Mouse (Mus musculus): ENCODE data around the gene Hfe. TPM values are rescaled to one million over a fixed set of nuclear protein-coding genes. Genes with fewer than 3 reads are reported as not detected.
"Not testable (repeated sequence)": the region's sequence is repeated elsewhere in the genome, so short reads cannot be mapped to it uniquely, and the experiment has no call there.

Hfe gene
- polyA plus RNA-seq, 1 experiment: not detected

DNA sequence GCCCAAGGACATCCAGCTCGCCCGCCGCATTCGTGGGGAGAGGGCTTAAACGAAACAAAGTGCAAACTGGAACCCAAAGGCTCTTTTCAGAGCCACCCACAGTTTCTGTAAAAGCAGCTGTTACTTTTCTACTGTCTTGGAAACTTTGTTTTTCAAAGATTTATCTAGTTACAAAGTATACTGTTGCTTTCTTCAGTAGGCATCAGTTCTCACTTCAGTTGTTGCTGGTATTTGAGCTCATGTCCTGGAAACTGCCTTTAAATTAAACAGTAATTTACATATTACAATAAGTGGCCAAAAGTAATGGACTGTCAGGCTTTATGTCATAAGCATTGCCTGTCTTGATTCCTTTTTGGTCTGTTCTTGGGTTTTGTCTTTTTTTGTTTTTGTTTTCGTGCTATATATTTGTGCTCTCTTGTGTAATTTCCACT, 42.1 kb upstream of the Hfe start:
- Histone ChIP-seq H3K27ac (ENCODE audit: insufficient read depth, low read depth, low read length) (no peak overlapping the region), H3K4me3 (ENCODE audit: insufficient read depth, low read depth, low read length) (no peak overlapping the region), H3K4me1 (ENCODE audit: control insufficient read depth, insufficient read depth, low read length) (peaks cover 5% of the 10 kb centered on the region; the same call in 1 of the 2 replicates)
- TF ChIP-seq CTCF (IDR thresholded peaks at IDR 0.05; ENCODE audit: insufficient read depth, low read depth, low read length) (no peak), POLR2A (IDR thresholded peaks at IDR 0.05; ENCODE audit: insufficient read depth, low read depth, low read length) (no peak)
- 14% methylated on average over 6 of the region's 6 CpGs for WGBS

DNA sequence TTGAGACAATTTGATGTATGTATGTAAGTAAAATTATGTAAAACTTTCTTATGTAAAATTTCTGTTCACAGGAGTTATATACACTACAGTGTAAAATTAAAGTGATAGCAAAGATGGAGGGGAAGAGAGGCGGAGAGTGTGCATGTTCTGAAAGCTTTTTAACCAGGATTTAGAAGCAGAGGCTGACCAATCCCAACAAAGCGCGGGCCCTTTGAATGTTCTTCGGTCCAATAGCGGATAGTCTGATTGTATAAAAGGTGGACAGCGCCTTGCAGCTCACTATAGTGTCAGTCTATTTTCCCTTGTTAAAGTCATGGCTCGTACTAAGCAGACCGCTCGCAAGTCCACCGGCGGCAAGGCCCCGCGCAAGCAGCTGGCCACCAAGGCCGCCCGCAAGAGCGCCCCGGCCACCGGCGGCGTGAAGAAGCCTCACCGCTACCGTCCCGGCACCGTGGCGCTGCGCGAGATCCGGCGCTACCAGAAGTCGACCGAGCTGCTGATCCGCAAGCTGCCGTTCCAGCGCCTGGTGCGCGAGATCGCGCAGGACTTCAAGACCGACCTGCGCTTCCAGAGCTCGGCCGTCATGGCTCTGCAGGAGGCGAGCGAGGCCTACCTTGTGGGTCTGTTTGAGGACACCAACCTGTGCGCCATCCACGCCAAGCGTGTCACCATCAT, 41.5 kb upstream of the Hfe start, which contains the start of gene Hist1h3b:
TSS of gene Hist1h3b (plus strand) at position 201 of the 675 bp plus-strand sequence.
- H3K27ac ChIP-seq (ENCODE audit: insufficient read depth, low read depth, low read length): peak within 1 kb of the TSS; percentile 94
- WGBS: 2% methylated on average over 19 of the region's 47 CpGs
- H3K4me1 ChIP-seq (ENCODE audit: control insufficient read depth, insufficient read depth, low read length): not testable (repeated sequence)
- peak within 1 kb of the TSS; percentile 73 for H3K4me3 ChIP-seq (ENCODE audit: insufficient read depth, low read depth, low read length)

DNA sequence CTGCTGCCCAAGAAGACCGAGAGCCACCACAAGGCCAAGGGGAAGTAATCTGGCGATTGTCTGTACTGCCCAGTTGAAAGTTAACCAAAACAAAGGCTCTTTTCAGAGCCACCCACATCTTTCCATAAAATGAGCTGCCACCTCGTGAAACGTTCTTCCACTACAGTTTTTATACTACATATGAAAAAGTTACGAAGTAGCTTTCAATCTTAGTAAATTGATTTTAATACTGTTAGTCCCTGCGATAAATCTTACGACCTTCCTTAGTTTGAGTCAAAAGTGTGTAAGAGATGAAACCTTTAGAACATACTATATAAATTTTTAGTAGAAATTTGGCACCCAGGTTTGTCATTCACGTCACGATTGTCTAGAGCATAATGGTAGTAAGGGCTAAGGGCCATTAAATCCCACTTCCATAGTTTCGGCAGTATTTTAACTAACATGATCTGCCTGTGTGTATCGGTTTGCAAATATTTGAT, 40.9 kb upstream of the Hfe start:
- TF ChIP-seq POLR2A (IDR thresholded peaks at IDR 0.05; ENCODE audit: insufficient read depth, low read depth, low read length): no peak
- TF ChIP-seq CTCF (IDR thresholded peaks at IDR 0.05; ENCODE audit: insufficient read depth, low read depth, low read length): no peak
- under 1% methylated on average over 11 of the region's 11 CpGs for WGBS
- Histone ChIP-seq H3K27ac (ENCODE audit: insufficient read depth, low read depth, low read length) (peak overlapping the region; percentile 82; the same call in 1 of the 2 replicates), H3K4me1 (ENCODE audit: control insufficient read depth, insufficient read depth, low read length) (peaks cover 7% of the 10 kb centered on the region), H3K4me3 (ENCODE audit: insufficient read depth, low read depth, low read length) (peak overlapping the region; percentile 73)

DNA sequence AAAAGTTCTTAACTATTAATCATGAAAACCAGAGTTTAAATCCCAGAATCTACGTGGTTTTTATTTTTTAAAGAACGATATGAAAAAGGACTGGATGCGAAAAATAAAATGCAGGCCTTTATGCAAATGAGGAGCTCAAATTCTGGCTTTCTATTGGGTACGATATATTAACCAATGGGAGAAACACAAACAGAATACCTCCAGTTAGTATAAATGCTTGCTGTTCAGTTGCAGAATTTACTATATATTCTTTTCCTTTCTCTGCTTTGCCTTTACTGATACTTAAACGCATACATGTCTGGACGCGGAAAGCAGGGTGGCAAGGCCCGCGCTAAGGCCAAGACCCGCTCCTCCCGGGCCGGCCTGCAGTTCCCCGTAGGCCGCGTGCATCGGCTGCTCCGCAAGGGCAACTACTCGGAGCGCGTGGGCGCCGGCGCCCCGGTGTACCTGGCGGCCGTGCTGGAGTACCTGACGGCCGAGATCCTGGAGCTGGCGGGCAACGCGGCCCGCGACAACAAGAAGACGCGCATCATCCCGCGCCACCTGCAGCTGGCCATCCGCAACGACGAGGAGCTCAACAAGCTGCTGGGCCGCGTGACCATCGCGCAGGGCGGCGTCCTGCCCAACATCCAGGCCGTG, 40.3 kb upstream of the Hfe start, which contains the start of gene Hist1h2ab:
TSS of gene Hist1h2ab (plus strand) at position 288 of the 639 bp plus-strand sequence.
- under 1% methylated on average over 31 of the region's 47 CpGs for WGBS
- H3K4me3 ChIP-seq (ENCODE audit: insufficient read depth, low read depth, low read length): peak within 1 kb of the TSS; percentile 73
- H3K4me1 ChIP-seq (ENCODE audit: control insufficient read depth, insufficient read depth, low read length): not testable (repeated sequence)
- peak within 1 kb of the TSS; percentile 94 for H3K27ac ChIP-seq (ENCODE audit: insufficient read depth, low read depth, low read length)

GRCm38 (mm10) chr13:23749563-23750121, 39.0 kb upstream of the Hfe start:
- no peak for TF ChIP-seq POLR2A (IDR thresholded peaks at IDR 0.05; ENCODE audit: insufficient read depth, low read depth, low read length)
- TF ChIP-seq CTCF (IDR thresholded peaks at IDR 0.05; ENCODE audit: insufficient read depth, low read depth, low read length): no peak
- Histone ChIP-seq H3K27ac (ENCODE audit: insufficient read depth, low read depth, low read length) (no peak overlapping the region), H3K4me3 (ENCODE audit: insufficient read depth, low read depth, low read length) (no peak overlapping the region), H3K4me1 (ENCODE audit: control insufficient read depth, insufficient read depth, low read length) (peaks cover 14% of the 10 kb centered on the region)
- 92% methylated on average over 5 of the region's 5 CpGs for WGBS

- H3K27ac ChIP-seq (ENCODE audit: insufficient read depth, low read depth, low read length): no peak overlapping the region
- no peak overlapping the region for H3K4me3 ChIP-seq (ENCODE audit: insufficient read depth, low read depth, low read length)
- peaks cover 14% of the 10 kb centered on the region for H3K4me1 ChIP-seq (ENCODE audit: control insufficient read depth, insufficient read depth, low read length)
- 8% methylated on average over 4 of the region's 4 CpGs for WGBS
- TF ChIP-seq POLR2A (IDR thresholded peaks at IDR 0.05; ENCODE audit: insufficient read depth, low read depth, low read length): no peak
- TF ChIP-seq CTCF (IDR thresholded peaks at IDR 0.05; ENCODE audit: insufficient read depth, low read depth, low read length): no peak
Observed at GRCm38 (mm10) chr13:23747892-23748288, 37.2 kb upstream of the Hfe start.

GRCm38 (mm10) chr13:23747081-23747891, 36.6 kb upstream of the Hfe start:
- TF ChIP-seq CTCF (IDR thresholded peaks at IDR 0.05; ENCODE audit: insufficient read depth, low read depth, low read length) (no peak), POLR2A (IDR thresholded peaks at IDR 0.05; ENCODE audit: insufficient read depth, low read depth, low read length) (no peak)
- Histone ChIP-seq H3K27ac (ENCODE audit: insufficient read depth, low read depth, low read length) (peak overlapping the region; percentile 95), H3K4me3 (ENCODE audit: insufficient read depth, low read depth, low read length) (peak overlapping the region; percentile 47), H3K4me1 (ENCODE audit: control insufficient read depth, insufficient read depth, low read length) (peaks cover 11% of the 10 kb centered on the region)
- WGBS: 3% methylated on average over 13 of the region's 13 CpGs

- H3K4me3 ChIP-seq (ENCODE audit: insufficient read depth, low read depth, low read length): peak within 1 kb of the TSS; percentile 73
- H3K27ac ChIP-seq (ENCODE audit: insufficient read depth, low read depth, low read length): peak within 1 kb of the TSS; percentile 99
- H3K4me1 ChIP-seq (ENCODE audit: control insufficient read depth, insufficient read depth, low read length): not testable (repeated sequence)
- under 1% methylated on average over 42 of the region's 58 CpGs for WGBS
Observed at GRCm38 (mm10) chr13:23746201-23747080, 35.8 kb upstream of the Hfe start, which contains the start of gene Hist1h2bb. Gene Hist1h2bb (plus strand): TSS chr13:23746734.

All from olfactory bulb, adult 2 months (tissue).